Mouse (Mus musculus) ES-Bruce4 (cell line): ENCODE data around the gene Col8a2.

Source experiments
- EP300 ChIP-seq: IDR thresholded peaks from 2 replicates; pipeline ENCODE4 v1.6.1; 2011; ENCODE audit warnings: low read depth, low read length; ENCODE audit not compliant: insufficient read depth
- POLR2A ChIP-seq: IDR thresholded peaks from one replicate; pipeline ENCODE4 v1.8.1; 2011; ENCODE audit warnings: low read length; ENCODE audit not compliant: insufficient read depth

DNA sequence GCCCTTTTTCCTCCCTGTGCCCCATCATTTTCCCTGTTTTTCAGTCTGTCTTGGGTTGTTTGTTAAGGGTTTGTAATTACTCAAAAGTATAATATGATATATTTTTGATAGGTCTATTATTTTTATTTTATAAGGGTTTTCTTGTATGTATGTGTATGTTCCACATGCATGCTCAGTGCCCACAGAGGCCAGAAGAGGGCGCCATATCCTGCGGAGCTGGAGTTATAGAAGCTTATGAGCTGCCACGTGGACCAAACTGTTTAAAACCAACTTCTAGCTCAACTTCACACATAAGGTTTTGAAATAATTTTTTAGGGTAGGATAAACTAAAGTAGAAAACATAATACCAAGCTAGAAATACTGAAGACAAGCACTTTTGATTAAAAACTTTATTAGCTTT is 45.8 kb downstream of the Col8a2 start:
- TF ChIP-seq POLR2A (no peak), EP300 (no peak)
